Mouse (Mus musculus): Measurements from ENCODE around the gene Plek. TPM values are rescaled to one million over a fixed set of nuclear protein-coding genes. Genes with fewer than 3 reads are reported as not detected.

The Plek gene
- polyA plus RNA-seq, 1 experiment from 2014 or later: 3.3 TPM

GRCm38 (mm10) chr11:16987745-16988328 is 64.3 kb downstream of the Plek start:
- no peak overlapping the region for H3K27ac ChIP-seq (ENCODE audit: low read length)
- no peak overlapping the region for H3K4me3 ChIP-seq (replicated peaks; ENCODE audit: low read length)
- H3K9me3 ChIP-seq (ENCODE audit: control insufficient read depth, low read length): no peaks in the 10 kb centered on the region
- no peak overlapping the region for H3K9ac ChIP-seq (replicated peaks; ENCODE audit: low read depth, low read length)
- H3K27me3 ChIP-seq (replicated peaks; ENCODE audit: control insufficient read depth, insufficient read depth, low read length): no peaks in the 10 kb centered on the region
- H3K4me2 ChIP-seq (ENCODE audit: low read length): no peak overlapping the region
- H3K4me1 ChIP-seq (replicated peaks; ENCODE audit: control insufficient read depth, insufficient read depth, low read length): no peaks in the 10 kb centered on the region
- H3K36me3 ChIP-seq (ENCODE audit: control insufficient read depth, insufficient read depth): no peaks in the 10 kb centered on the region
- 86% methylated on average over 6 of the region's 6 CpGs for WGBS
- ATAC-seq: no peak

GRCm38 (mm10) chr11:16986550-16987187 is 65.5 kb downstream of the Plek start:
- H3K27me3 ChIP-seq (replicated peaks; ENCODE audit: control insufficient read depth, insufficient read depth, low read length): no peaks in the 10 kb centered on the region
- whole genome bisulfite sequencing: 90% methylated on average over 7 of the region's 7 CpGs
- no peak overlapping the region for H3K9ac ChIP-seq (replicated peaks; ENCODE audit: low read depth, low read length)
- H3K36me3 ChIP-seq (ENCODE audit: control insufficient read depth, insufficient read depth): no peaks in the 10 kb centered on the region
- no peak overlapping the region for H3K4me2 ChIP-seq (ENCODE audit: low read length)
- no peaks in the 10 kb centered on the region for H3K4me1 ChIP-seq (replicated peaks; ENCODE audit: control insufficient read depth, insufficient read depth, low read length)
- no peak for ATAC-seq
- H3K9me3 ChIP-seq (ENCODE audit: control insufficient read depth, low read length): no peaks in the 10 kb centered on the region
- H3K27ac ChIP-seq (ENCODE audit: low read length): no peak overlapping the region
- no peak overlapping the region for H3K4me3 ChIP-seq (replicated peaks; ENCODE audit: low read length)

GRCm38 (mm10) chr11:16978161-16978707 is 73.9 kb downstream of the Plek start:
- Histone ChIP-seq H3K9me3 (ENCODE audit: control insufficient read depth, low read length) (no peaks in the 10 kb centered on the region), H3K9ac (replicated peaks; ENCODE audit: low read depth, low read length) (no peak overlapping the region), H3K36me3 (ENCODE audit: control insufficient read depth, insufficient read depth) (no peaks in the 10 kb centered on the region), H3K4me3 (replicated peaks; ENCODE audit: low read length) (no peak overlapping the region), H3K27ac (ENCODE audit: low read length) (no peak overlapping the region), H3K27me3 (replicated peaks; ENCODE audit: control insufficient read depth, insufficient read depth, low read length) (no peaks in the 10 kb centered on the region), H3K4me1 (replicated peaks; ENCODE audit: control insufficient read depth, insufficient read depth, low read length) (no peaks in the 10 kb centered on the region), H3K4me2 (ENCODE audit: low read length) (no peak overlapping the region)
- ATAC-seq: no peak
- WGBS: 94% methylated on average over 5 of the region's 5 CpGs

DNA sequence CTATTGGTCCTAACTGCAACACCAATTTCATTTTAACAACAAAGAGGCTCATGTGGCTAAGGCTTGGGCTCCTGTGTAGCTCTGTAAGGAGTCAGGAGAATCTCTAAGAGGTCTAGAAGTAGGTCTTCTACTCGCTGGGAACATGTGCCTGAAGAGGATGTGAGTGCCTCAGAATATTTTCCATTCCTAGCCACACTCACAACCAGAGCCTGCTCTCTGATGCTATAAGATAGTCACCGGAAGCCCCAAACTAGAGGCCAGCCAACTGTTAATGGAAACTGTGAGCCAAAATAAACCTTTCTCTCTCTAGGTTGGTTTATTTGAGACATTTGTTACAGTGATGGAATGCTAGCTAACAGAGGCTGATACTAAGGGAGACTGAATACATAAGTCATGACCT is 74.6 kb downstream of the Plek start:
- no peak overlapping the region for H3K4me3 ChIP-seq (replicated peaks; ENCODE audit: low read length)
- 75% methylated on average over 2 of the region's 2 CpGs for WGBS
- H3K27me3 ChIP-seq (replicated peaks; ENCODE audit: control insufficient read depth, insufficient read depth, low read length): no peaks in the 10 kb centered on the region
- H3K4me2 ChIP-seq (ENCODE audit: low read length): no peak overlapping the region
- no peak overlapping the region for H3K27ac ChIP-seq (ENCODE audit: low read length)
- no peaks in the 10 kb centered on the region for H3K36me3 ChIP-seq (ENCODE audit: control insufficient read depth, insufficient read depth)
- no peaks in the 10 kb centered on the region for H3K9me3 ChIP-seq (ENCODE audit: control insufficient read depth, low read length)
- no peak for ATAC-seq
- H3K4me1 ChIP-seq (replicated peaks; ENCODE audit: control insufficient read depth, insufficient read depth, low read length): no peaks in the 10 kb centered on the region
- no peak overlapping the region for H3K9ac ChIP-seq (replicated peaks; ENCODE audit: low read depth, low read length)

DNA sequence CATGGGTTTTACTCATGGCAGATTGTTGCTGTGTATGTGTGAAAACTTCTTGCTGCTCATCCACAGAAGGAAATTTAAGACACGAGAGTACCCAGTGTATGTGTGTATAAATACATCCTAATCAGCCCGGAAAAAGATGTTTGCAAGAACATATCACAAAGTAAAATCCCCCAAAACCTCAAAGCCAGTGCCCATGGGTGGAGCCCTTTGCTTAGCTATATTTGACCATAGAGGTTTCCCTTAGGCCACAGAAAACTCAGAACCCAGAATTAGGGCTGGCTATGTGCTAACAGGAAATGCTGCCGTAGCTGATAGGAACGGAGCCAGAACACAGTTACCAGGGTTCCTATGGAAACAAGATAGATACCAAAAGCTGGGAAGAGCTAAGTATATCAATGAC is 75.2 kb downstream of the Plek start:
- WGBS: 84% methylated on average over 4 of the region's 4 CpGs
- no peak for ATAC-seq
- H3K4me1 ChIP-seq (replicated peaks; ENCODE audit: control insufficient read depth, insufficient read depth, low read length): no peaks in the 10 kb centered on the region
- no peaks in the 10 kb centered on the region for H3K36me3 ChIP-seq (ENCODE audit: control insufficient read depth, insufficient read depth)
- no peak overlapping the region for H3K4me3 ChIP-seq (replicated peaks; ENCODE audit: low read length)
- no peaks in the 10 kb centered on the region for H3K27me3 ChIP-seq (replicated peaks; ENCODE audit: control insufficient read depth, insufficient read depth, low read length)
- no peaks in the 10 kb centered on the region for H3K9me3 ChIP-seq (ENCODE audit: control insufficient read depth, low read length)
- H3K27ac ChIP-seq (ENCODE audit: low read length): no peak overlapping the region
- H3K4me2 ChIP-seq (ENCODE audit: low read length): no peak overlapping the region
- H3K9ac ChIP-seq (replicated peaks; ENCODE audit: low read depth, low read length): no peak overlapping the region

DNA sequence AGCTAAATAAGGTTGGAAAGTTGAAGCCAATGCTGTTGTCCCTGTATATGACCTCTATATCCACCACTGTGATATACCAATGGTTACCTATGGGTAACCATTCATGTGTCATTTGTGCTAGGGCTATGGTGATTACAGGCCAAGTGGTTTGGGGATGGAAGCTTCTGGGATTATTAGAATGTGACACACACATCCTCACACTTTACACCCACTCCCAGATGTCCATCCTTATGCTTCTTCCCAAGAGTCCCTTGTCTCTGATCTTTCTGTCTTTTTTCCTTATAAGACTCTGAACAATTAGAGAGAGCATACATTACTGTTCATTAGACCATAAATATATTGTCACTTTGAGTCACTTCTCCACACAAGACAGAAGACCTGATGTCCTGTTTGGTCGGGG is 79.1 kb downstream of the Plek start:
- no peaks in the 10 kb centered on the region for H3K4me1 ChIP-seq (replicated peaks; ENCODE audit: control insufficient read depth, insufficient read depth, low read length)
- H3K36me3 ChIP-seq (ENCODE audit: control insufficient read depth, insufficient read depth): no peaks in the 10 kb centered on the region
- no peaks in the 10 kb centered on the region for H3K27me3 ChIP-seq (replicated peaks; ENCODE audit: control insufficient read depth, insufficient read depth, low read length)
- no peak overlapping the region for H3K9ac ChIP-seq (replicated peaks; ENCODE audit: low read depth, low read length)
- no peak for ATAC-seq
- no peak overlapping the region for H3K27ac ChIP-seq (ENCODE audit: low read length)
- no peak overlapping the region for H3K4me3 ChIP-seq (replicated peaks; ENCODE audit: low read length)
- H3K4me2 ChIP-seq (ENCODE audit: low read length): no peak overlapping the region
- no peaks in the 10 kb centered on the region for H3K9me3 ChIP-seq (ENCODE audit: control insufficient read depth, low read length)
- 85% methylated on average over 1 of the region's 1 CpGs for WGBS

DNA sequence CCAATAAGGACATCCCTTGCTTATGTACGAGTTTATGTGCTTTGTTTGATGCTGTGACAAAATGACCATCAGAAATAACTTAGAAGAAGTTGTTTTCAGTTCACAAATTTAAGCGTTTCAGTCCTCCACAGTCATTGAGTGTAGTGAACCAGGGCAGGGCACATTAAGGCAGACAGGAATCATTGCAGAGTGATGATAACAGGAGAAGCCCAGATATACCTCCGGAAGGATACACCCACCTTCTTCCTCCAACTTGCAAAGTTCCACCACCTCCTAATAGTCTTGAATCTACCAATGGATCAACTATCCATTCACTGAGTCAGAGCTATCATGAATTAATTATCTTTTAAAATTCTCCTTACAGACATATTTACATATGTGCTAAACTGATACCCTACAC is 80.2 kb downstream of the Plek start:
- Histone ChIP-seq H3K4me2 (ENCODE audit: low read length) (no peak overlapping the region), H3K27me3 (replicated peaks; ENCODE audit: control insufficient read depth, insufficient read depth, low read length) (no peaks in the 10 kb centered on the region), H3K36me3 (ENCODE audit: control insufficient read depth, insufficient read depth) (no peaks in the 10 kb centered on the region), H3K4me3 (replicated peaks; ENCODE audit: low read length) (no peak overlapping the region), H3K9ac (replicated peaks; ENCODE audit: low read depth, low read length) (no peak overlapping the region), H3K4me1 (replicated peaks; ENCODE audit: control insufficient read depth, insufficient read depth, low read length) (no peaks in the 10 kb centered on the region), H3K27ac (ENCODE audit: low read length) (no peak overlapping the region), H3K9me3 (ENCODE audit: control insufficient read depth, low read length) (no peaks in the 10 kb centered on the region)
- 90% methylated on average over 3 of the region's 3 CpGs for WGBS
- no peak for ATAC-seq

DNA sequence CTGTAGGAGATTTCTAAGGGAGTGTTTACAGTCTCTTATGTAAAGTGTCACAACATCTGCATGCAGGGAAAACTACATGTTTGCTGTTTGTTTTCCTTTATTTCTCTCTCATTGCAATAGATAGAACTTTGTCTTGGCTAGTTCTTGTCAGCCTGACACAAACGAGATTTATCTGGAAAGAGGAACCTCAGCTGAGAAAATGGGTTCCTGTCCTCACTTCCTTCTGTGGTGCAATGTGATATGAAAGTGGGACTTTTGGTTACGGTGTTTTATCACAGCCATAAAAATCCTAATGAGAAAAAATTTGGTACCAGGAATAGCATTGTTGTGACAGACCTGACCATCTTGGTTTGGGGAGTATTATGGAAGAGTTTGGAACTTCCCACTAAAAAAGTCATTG is 82.5 kb downstream of the Plek start:
- Histone ChIP-seq H3K4me3 (replicated peaks; ENCODE audit: low read length) (no peak overlapping the region), H3K4me1 (replicated peaks; ENCODE audit: control insufficient read depth, insufficient read depth, low read length) (no peaks in the 10 kb centered on the region), H3K36me3 (ENCODE audit: control insufficient read depth, insufficient read depth) (no peaks in the 10 kb centered on the region), H3K9ac (replicated peaks; ENCODE audit: low read depth, low read length) (no peak overlapping the region), H3K27me3 (replicated peaks; ENCODE audit: control insufficient read depth, insufficient read depth, low read length) (no peaks in the 10 kb centered on the region), H3K4me2 (ENCODE audit: low read length) (no peak overlapping the region), H3K9me3 (ENCODE audit: control insufficient read depth, low read length) (no peaks in the 10 kb centered on the region), H3K27ac (ENCODE audit: low read length) (no peak overlapping the region)
- 80% methylated on average over 2 of the region's 2 CpGs for WGBS
- ATAC-seq: no peak

- H3K36me3 ChIP-seq (ENCODE audit: control insufficient read depth, insufficient read depth): no peaks in the 10 kb centered on the region
- WGBS: 55% methylated on average over 2 of the region's 2 CpGs
- H3K27ac ChIP-seq (ENCODE audit: low read length): no peak overlapping the region
- 0 out of 2 replicates have a peak, but pooled peaks have one; percentile 63 for ATAC-seq
- H3K4me1 ChIP-seq (replicated peaks; ENCODE audit: control insufficient read depth, insufficient read depth, low read length): no peaks in the 10 kb centered on the region
- no peak overlapping the region for H3K4me3 ChIP-seq (replicated peaks; ENCODE audit: low read length)
- no peaks in the 10 kb centered on the region for H3K27me3 ChIP-seq (replicated peaks; ENCODE audit: control insufficient read depth, insufficient read depth, low read length)
- no peaks in the 10 kb centered on the region for H3K9me3 ChIP-seq (ENCODE audit: control insufficient read depth, low read length)
- no peak overlapping the region for H3K9ac ChIP-seq (replicated peaks; ENCODE audit: low read depth, low read length)
- no peak overlapping the region for H3K4me2 ChIP-seq (ENCODE audit: low read length)
Observed at GRCm38 (mm10) chr11:16967806-16968205, 84.4 kb downstream of the Plek start.
